Mouse (Mus musculus): ENCODE measurements around the gene Ccdc85c.

- no peak for TF ChIP-seq ZMIZ1 (IDR thresholded peaks at IDR 0.05; ENCODE audit: low read depth, low read length)
- no peak for TF ChIP-seq EP300 (IDR thresholded peaks at IDR 0.05; ENCODE audit: low read length)
- no peak for TF ChIP-seq ETS1 (conservative IDR thresholded peaks at IDR 0.05; ENCODE audit: low read depth, low read length)
- TF ChIP-seq MAFK (IDR thresholded peaks at IDR 0.05; ENCODE audit: insufficient replicate concordance, low read length) = no peak
- no peak for TF ChIP-seq ZC3H11A (IDR thresholded peaks at IDR 0.05; ENCODE audit: low read depth, low read length)
- TF ChIP-seq E2F4 (IDR thresholded peaks at IDR 0.05; ENCODE audit: insufficient replicate concordance, low read depth, low read length) = no peak
- TF ChIP-seq ELF1 (IDR thresholded peaks at IDR 0.05; ENCODE audit: low read depth, low read length) = no peak
These were observed 56.1 kb downstream of the Ccdc85c start for GRCm38 (mm10) chr12:108219163-108219562.

All from CH12.LX (cell line).